Mouse (Mus musculus) macrophage (primary cell): ENCODE data around the gene St7. TPM values are rescaled to one million over a fixed set of nuclear protein-coding genes. Genes with fewer than 3 reads are reported as not detected.
A peak's percentile ranks its signal among the peaks of the same experiment; 100 is the strongest.

Experiments used
- H3K27ac ChIP-seq: fragments of 350-480 bp; formaldehyde crosslinking; 2 replicates; pipeline ENCODE4 v1.9.0; 2021
- H3K36me3 ChIP-seq: fragments of 350-480 bp; formaldehyde crosslinking; 2 replicates; pipeline ENCODE4 v1.9.0; 2021; ENCODE audit errors: inconsistent target
- H3K4me3 ChIP-seq: fragments of 350-480 bp; formaldehyde crosslinking; 2 replicates; pipeline ENCODE4 v1.9.0; 2021; ENCODE audit errors: inconsistent target
- H3K79me2 ChIP-seq: fragments of 350-480 bp; formaldehyde crosslinking; 2 replicates; pipeline ENCODE4 v1.9.0; 2021; ENCODE audit errors: inconsistent target
- WGBS: methylation state at CpG from one replicate; pipeline ENCODE4 v1.1.7; 2026; ENCODE audit warnings: inconsistent platforms; ENCODE audit not compliant: missing documents; 5-methylcytosine and 5-hydroxymethylcytosine counted together
- polyA plus RNA-seq: library from polyadenylated mRNA; stranded (reverse); fragments of 250-400 nt; gene quantifications from 3 replicates; pipeline ENCODE4 v1.2.4, GENCODE M21; 2018; ENCODE audit warnings: inconsistent platforms
- total RNA-seq, 78 experiments: library from RNA; depleted of rRNA; stranded (reverse); fragments of 250-400 nt; gene quantifications; 1 replicate in 9 of 78; 2 replicates in 24 of 78; 3 replicates in 43 of 78; 4 replicates in 2 of 78; pipeline ENCODE4 v1.2.4; 2018; ENCODE audit warnings: inconsistent platforms in 56 of 78

St7 gene
- total RNA-seq (2018; cell fraction: chromatin; rRNA removed) = 10 to 100 TPM; 10.4 to 96.7 (median 23.7) TPM
- total RNA-seq (2018; cell fraction: cytosol; rRNA removed) = 10 to 100 TPM in 2 of 26 experiments, 1 to 10 TPM in 24; 4.4 to 19.0 (median 6.4) TPM
- total RNA-seq (2018; cell fraction: nucleus; rRNA removed) = 10 to 100 TPM; 11.1 to 78.2 (median 16.6) TPM
- 3.8 to 8.0 TPM (median 6.2 TPM) in 3 replicates for polyA plus RNA-seq

GRCm38 (mm10) chr6:17692647-17693046 is at the start of gene St7:
Gene St7, plus strand, starts transcription at chr6:17692933.
- H3K4me3 ChIP-seq = peak within 1 kb of the TSS; percentile 32

GRCm38 (mm10) chr6:17646107-17646506 is 46.6 kb upstream of the St7 start:
- Histone ChIP-seq H3K79me2 (peaks cover 100% of the 10 kb centered on the region), H3K27ac (no peak overlapping the region), H3K4me3 (no peak overlapping the region), H3K36me3 (peaks cover 30% of the 10 kb centered on the region)
- WGBS = 36% methylated on average over 3 of the region's 3 CpGs

More at GRCm38 (mm10) chr6:17692647-17693046, at the start of gene St7:
- Histone ChIP-seq H3K36me3 (no peaks in the 10 kb centered on the region), H3K79me2 (no peaks in the 10 kb centered on the region), H3K27ac (0 out of 2 replicates have a peak within 1 kb of the TSS, but pooled peaks have one; percentile 28)
- 91% methylated on average over 7 of the region's 7 CpGs for WGBS

- Histone ChIP-seq H3K36me3 (peaks cover 50% of the 10 kb centered on the region), H3K27ac (no peak overlapping the region), H3K4me3 (no peak overlapping the region), H3K79me2 (peaks cover 100% of the 10 kb centered on the region)
- 42% methylated on average over 2 of the region's 2 CpGs for WGBS
Measured at GRCm38 (mm10) chr6:17652132-17652531, 40.6 kb upstream of the St7 start.

GRCm38 (mm10) chr6:17655080-17655479 is 37.7 kb upstream of the St7 start:
- H3K36me3 ChIP-seq = peaks cover 51% of the 10 kb centered on the region
- WGBS = 4% methylated on average over 2 of the region's 2 CpGs
- no peak overlapping the region for H3K4me3 ChIP-seq
- H3K27ac ChIP-seq = peak overlapping the region; percentile 76
- H3K79me2 ChIP-seq = peaks cover 100% of the 10 kb centered on the region

GRCm38 (mm10) chr6:17657308-17657707 is 35.4 kb upstream of the St7 start:
- Histone ChIP-seq H3K79me2 (peaks cover 100% of the 10 kb centered on the region), H3K27ac (no peak overlapping the region), H3K36me3 (peaks cover 49% of the 10 kb centered on the region), H3K4me3 (no peak overlapping the region)
- 89% methylated on average over 1 of the region's 1 CpGs for whole genome bisulfite sequencing

GRCm38 (mm10) chr6:17665348-17665747 is 27.4 kb upstream of the St7 start:
- Histone ChIP-seq H3K79me2 (peaks cover 44% of the 10 kb centered on the region), H3K36me3 (peaks cover 62% of the 10 kb centered on the region), H3K4me3 (no peak overlapping the region), H3K27ac (no peak overlapping the region)
- 73% methylated on average over 7 of the region's 7 CpGs for WGBS

- Histone ChIP-seq H3K36me3 (peaks cover 62% of the 10 kb centered on the region), H3K79me2 (peaks cover 37% of the 10 kb centered on the region; the same call in 1 of the 2 replicates), H3K4me3 (no peak overlapping the region), H3K27ac (no peak overlapping the region)
Measured at GRCm38 (mm10) chr6:17666024-17666423, 26.7 kb upstream of the St7 start.

- WGBS = 68% methylated on average over 3 of the region's 3 CpGs
- Histone ChIP-seq H3K4me3 (no peak overlapping the region), H3K36me3 (peaks cover 52% of the 10 kb centered on the region), H3K27ac (no peak overlapping the region), H3K79me2 (peaks cover 19% of the 10 kb centered on the region; the same call in 1 of the 2 replicates)
Measured at GRCm38 (mm10) chr6:17667813-17668212, 24.9 kb upstream of the St7 start.

GRCm38 (mm10) chr6:17668334-17668733 is 24.4 kb upstream of the St7 start:
- no peak overlapping the region for H3K4me3 ChIP-seq
- H3K36me3 ChIP-seq = peaks cover 46% of the 10 kb centered on the region
- no peak overlapping the region for H3K27ac ChIP-seq
- peaks cover 14% of the 10 kb centered on the region; the same call in 1 of the 2 replicates for H3K79me2 ChIP-seq
- WGBS = 96% methylated on average over 12 of the region's 12 CpGs

- no peak overlapping the region for H3K4me3 ChIP-seq
- WGBS = 100% methylated on average over 2 of the region's 2 CpGs
Measured at GRCm38 (mm10) chr6:17669826-17670225, 22.9 kb upstream of the St7 start.

GRCm38 (mm10) chr6:17675019-17675756 is 17.5 kb upstream of the St7 start:
- no peaks in the 10 kb centered on the region for H3K79me2 ChIP-seq
- H3K4me3 ChIP-seq = no peak overlapping the region
- H3K36me3 ChIP-seq = no peaks in the 10 kb centered on the region
- 25% methylated on average over 11 of the region's 12 CpGs for WGBS
- H3K27ac ChIP-seq = no peak overlapping the region

More at GRCm38 (mm10) chr6:17669826-17670225, 22.9 kb upstream of the St7 start:
- no peaks in the 10 kb centered on the region for H3K79me2 ChIP-seq
- H3K36me3 ChIP-seq = peaks cover 31% of the 10 kb centered on the region
- H3K27ac ChIP-seq = no peak overlapping the region

GRCm38 (mm10) chr6:17677008-17677407 is 15.7 kb upstream of the St7 start:
- WGBS = 96% methylated on average over 2 of the region's 2 CpGs
- Histone ChIP-seq H3K27ac (no peak overlapping the region), H3K36me3 (no peaks in the 10 kb centered on the region), H3K4me3 (no peak overlapping the region), H3K79me2 (no peaks in the 10 kb centered on the region)

GRCm38 (mm10) chr6:17680266-17680925 is 12.3 kb upstream of the St7 start:
- Histone ChIP-seq H3K4me3 (no peak overlapping the region), H3K36me3 (no peaks in the 10 kb centered on the region), H3K27ac (no peak overlapping the region), H3K79me2 (no peaks in the 10 kb centered on the region)
- 90% methylated on average over 6 of the region's 6 CpGs for WGBS

- no peaks in the 10 kb centered on the region for H3K79me2 ChIP-seq
- H3K27ac ChIP-seq = no peak overlapping the region
- 96% methylated on average over 8 of the region's 8 CpGs for WGBS
- H3K36me3 ChIP-seq = no peaks in the 10 kb centered on the region
- no peak overlapping the region for H3K4me3 ChIP-seq
Measured at GRCm38 (mm10) chr6:17681810-17682209, 10.9 kb upstream of the St7 start.

GRCm38 (mm10) chr6:17688676-17689075 is 4.1 kb upstream of the St7 start:
- H3K36me3 ChIP-seq = no peaks in the 10 kb centered on the region
- H3K4me3 ChIP-seq = no peak overlapping the region; the same call in 1 of the 2 replicates
- H3K27ac ChIP-seq = peak overlapping the region; percentile 19; the same call in 1 of the 2 replicates
- H3K79me2 ChIP-seq = no peaks in the 10 kb centered on the region
- 4% methylated on average over 5 of the region's 5 CpGs for WGBS
